Mouse (Mus musculus) CD4-positive helper T cell, adult 2 months (primary cell): ENCODE results near the gene Psmb7.

Experiments
- DNase-seq: peaks from one replicate; pipeline ENCODE4 v3.0.0-alpha.2; 2012; ENCODE audit warnings: low read depth, missing footprints, low spot score

Gene Psmb7

DNA sequence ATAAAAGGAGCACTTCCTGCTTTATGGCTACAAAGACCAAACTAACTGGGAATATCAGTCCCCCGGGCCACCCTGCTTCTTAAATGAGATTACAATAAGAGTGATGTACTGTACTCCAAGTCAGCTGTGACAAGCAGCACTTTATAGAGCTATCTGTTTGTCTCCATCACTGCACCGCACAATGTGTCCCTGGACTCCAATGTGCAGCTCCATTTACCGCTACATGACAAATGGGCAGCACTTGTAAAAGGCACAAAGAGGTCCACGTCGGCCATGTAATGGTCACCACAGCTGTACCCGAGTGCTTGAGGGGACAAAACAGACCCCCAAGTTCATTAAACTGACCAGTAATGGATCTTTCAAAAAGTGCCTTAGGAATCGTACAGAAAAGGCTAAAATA is 49.0 kb downstream of the Psmb7 start:
- DNase-seq: no peak

DNA sequence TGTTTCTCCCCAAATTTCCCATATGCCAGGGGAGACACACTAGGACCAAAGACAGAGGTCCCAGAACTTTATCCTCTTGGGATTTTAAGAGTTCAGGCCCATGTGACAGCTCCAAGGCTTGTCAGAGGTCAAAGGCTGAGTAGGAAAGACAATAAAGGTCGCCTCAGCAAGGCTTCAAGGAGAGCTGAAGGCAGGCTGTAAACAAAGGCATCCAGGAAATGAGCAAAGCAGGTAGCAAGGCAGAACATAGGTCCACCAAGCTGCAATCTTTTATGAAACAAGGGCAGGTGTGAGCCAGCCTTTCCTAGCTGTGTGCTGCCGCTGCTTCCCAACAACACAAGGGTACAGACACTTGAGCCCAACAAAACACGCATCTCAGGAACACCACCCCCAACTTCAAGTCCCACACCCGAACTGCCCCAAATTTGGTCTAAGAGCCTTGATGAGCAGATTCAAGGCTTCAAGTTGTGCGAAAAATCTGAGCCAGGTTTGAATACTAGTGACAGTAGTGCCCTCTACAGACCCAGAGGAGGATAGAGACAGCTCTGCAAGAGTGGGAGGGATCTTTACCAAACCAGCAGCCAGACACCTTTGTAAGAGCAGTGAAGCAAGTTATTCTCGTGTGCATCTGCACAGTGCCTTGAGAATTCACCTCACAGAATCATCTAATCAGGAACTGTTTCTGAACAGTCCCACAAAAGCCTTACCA is 52.0 kb downstream of the Psmb7 start:
- peak; percentile 8 for DNase-seq

- no peak for DNase-seq
These were observed 57.2 kb downstream of the Psmb7 start for GRCm38 (mm10) chr2:38586733-38587132.

DNA sequence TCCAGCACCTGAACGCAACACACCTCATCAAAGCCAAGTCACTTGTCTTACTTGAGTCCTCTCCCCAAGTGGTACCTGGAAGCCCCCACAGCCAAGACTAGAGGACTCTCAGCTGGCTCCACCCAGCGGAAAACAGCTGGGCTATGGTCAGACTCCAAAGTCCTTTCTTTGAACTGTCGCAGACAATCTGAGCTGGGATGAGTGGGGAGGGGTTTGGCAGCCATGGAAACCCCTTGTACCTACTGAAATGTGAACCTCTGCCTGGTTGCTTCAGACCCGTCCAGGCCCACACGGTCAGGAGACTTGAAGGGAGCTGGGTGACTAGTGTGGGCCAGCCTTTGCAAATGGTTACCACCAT is 58.5 kb downstream of the Psmb7 start:
- no peak for DNase-seq

DNA sequence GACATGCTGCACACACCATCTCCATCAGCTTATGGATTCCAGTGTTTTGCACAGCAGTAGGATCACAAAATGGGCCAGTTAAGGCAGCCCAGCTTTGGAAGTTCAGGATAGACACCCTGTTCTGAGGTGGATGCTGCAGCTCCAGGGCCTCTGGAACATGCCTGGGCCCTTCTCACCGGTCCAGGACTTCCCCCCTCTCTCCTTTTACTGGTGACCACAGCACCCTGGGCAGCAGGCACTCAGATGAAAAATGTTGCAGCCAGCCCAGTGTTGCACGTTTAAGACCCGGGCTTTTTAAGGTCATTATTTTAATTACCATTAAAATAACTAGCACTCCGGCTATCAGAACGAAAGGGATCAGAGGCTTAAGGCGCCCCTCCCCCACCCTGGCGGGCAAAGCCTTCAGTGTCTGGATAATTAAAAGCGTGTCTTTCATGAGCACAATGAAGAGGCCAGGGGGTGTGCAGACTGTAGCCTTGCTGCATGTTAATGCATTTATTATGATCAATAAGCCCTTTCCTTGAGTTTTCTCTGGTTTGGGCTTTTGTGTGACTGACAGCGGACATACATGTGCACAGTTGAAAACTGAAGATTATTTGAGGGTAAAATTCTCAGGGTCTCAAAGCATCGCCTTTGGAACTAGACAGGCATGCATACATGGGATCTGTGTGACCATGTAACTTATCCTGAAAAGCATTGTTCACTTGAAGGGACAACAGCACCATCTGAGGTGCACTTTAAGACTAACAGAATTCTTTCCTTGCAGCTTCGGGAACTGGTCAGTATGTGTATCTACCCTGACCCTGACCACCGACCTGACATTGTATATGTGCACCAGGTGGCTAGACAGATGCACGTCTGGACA is 59.1 kb downstream of the Psmb7 start:
- no peak for DNase-seq

- DNase-seq: no peak
These were observed 59.9 kb downstream of the Psmb7 start for GRCm38 (mm10) chr2:38583982-38584381.

GRCm38 (mm10) chr2:38579528-38579927 is 64.4 kb downstream of the Psmb7 start:
- no peak for DNase-seq

- DNase-seq: no peak
These were observed 65.0 kb downstream of the Psmb7 start for GRCm38 (mm10) chr2:38578602-38579521.

- DNase-seq: no peak
These were observed 69.2 kb downstream of the Psmb7 start for GRCm38 (mm10) chr2:38574697-38575096.

DNA sequence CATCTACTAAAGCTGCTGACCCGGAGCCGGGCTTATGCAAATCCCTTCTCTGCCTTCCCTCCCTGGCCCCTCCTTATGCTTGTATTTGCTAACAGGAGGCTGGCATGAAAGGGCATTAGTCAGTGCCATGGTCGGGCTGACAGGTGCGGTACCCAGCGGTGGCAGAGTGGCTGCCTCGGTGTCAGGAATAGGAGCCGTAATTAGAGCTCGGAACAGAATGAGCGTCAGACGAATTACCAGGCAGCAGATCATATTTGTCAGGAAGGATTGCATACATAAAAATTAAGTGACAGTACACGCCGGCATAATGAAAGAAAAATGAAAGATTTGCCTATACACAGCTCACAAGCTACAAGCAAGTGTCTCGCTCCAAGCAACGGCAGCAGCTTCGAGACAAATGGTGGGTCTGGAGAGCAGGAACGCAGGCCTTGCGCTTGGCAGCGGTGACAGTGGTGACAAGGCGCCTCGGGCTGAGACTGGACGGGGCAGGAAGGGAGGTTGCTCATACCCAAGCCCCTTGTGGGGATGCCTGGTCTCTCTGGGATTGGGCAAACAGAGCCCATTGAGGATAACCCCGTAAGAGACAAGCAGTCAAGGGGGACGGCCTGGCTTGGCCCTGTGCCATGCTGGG is 71.8 kb downstream of the Psmb7 start:
- no peak for DNase-seq

- DNase-seq: no peak
These were observed 81.3 kb downstream of the Psmb7 start for GRCm38 (mm10) chr2:38562596-38562995.

- no peak for DNase-seq
These were observed 83.3 kb downstream of the Psmb7 start for GRCm38 (mm10) chr2:38560296-38561227.

GRCm38 (mm10) chr2:38556721-38557120 is 87.2 kb downstream of the Psmb7 start:
- no peak for DNase-seq

- no peak for DNase-seq
These were observed 88.2 kb downstream of the Psmb7 start for GRCm38 (mm10) chr2:38555659-38556058.

DNA sequence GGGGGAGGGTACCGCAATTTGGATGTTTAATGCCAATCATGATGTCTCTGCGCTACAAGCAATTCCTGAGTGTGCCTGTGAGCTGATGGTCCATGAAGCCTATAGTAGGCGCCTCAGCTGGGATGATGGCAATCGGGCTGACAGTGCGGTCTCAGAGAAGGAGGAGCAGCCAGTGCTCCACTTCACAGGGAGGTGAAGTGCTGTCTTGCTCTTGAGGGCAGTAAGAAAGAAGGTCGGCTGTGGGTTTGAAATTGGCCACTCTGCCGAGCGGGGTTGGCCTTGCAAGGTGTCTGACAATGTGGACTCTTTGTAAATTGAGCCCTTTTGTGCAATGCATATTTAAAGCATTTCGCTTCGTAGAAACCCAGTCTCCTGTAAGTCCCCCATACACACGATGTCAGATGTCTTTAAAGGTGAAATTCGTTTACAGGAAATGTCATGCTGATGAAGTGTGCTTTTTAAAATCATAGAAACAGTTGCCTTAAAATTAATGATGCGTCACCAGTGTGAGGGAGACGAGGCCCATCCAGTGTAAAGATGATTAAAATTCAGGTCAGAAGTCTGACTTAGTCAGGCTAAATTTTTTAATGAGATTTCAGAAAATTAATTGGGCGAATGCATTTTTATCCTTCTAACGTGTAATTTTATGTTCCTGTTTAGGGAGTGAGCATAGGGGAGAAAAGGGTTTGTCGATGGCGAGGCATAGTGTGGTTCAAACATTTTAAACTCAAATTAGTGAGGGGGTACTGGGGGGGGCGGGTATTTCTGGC is 89.5 kb downstream of the Psmb7 start:
- DNase-seq: no peak

DNA sequence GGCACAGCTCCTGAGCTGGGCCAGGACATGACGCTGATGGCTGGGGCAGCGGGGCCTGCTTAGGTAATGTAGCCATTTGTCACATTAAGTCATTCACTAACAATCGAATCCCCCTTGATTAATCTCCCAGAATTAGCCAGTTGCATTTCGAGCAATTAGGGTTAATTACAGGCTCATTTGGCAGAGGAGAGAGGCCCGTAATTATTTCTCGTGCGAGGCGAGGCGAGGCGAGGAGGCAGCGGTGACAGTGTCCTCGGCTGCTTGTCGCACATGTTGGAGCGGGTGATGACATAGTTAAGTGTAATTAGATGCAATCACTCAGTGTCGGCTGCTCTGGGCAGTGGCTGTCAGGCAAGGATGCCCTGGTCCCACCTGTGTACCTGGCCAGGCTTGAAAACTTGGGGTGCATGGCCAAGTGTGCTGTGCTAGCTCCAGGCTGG is 91.9 kb downstream of the Psmb7 start:
- no peak for DNase-seq

DNA sequence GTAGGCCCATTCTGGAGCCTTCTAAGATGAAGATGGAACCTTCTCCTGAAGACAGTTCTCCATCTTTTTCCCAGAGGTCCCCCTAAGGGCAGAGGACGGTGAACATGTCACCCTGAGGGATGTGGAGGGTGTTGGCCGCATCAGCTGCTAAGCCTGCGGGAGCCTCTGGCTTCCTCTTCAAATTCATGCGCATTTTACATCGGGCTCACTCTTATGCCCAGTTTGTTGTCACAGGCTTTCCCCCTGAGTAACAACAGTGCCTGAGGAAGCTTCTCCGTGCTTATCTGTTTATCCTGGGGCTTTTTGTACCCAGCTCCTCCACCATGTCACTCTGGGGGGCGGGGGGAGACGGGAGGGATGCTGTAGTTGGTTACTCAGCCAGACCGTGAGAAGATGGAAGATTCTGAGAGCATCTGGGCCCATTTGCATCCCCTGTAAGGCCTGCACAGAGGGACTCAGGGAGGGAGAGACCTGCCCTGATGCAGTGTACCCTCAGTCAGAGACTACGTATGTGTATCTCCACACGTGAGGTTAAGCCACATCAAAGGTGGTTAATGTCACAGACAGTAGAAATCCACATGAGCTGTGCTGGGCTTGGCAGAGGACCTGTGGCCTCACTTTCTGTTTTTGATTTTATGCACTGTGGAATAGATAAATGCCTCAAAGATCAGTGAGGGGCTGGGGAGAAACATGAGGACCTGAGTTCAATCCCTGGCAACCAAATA is 95.9 kb downstream of the Psmb7 start:
- DNase-seq: peak; percentile 50

GRCm38 (mm10) chr2:38546748-38547147 is 97.1 kb downstream of the Psmb7 start:
- no peak for DNase-seq

DNA sequence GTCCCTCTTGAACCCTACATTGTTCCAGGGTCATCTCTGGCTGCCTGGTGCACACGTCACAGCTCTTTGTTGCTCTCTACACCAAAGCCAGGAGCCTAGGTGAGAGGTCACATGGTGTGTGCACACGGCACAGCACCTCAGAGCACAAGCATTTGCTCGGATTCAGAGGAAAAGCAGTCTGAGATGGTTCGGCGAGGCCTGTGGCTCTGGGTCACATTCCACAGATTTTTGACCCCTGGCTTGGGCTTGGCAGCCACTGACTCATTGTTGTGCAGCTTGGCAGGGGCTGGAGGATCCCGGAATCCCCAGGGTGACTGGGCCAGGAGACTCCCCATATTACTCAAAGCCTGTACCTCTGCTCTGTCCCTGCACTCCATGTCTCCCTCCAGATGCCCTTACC is 97.7 kb downstream of the Psmb7 start:
- no peak for DNase-seq
